Mouse (Mus musculus) spleen, postnatal 4 days (tissue): ENCODE measurements around the gene Rcc1.
"Not testable (repeated sequence)": the region's sequence is repeated elsewhere in the genome, so short reads cannot be mapped to it uniquely, and the experiment has no call there.

ENCODE experiments used
- DNase-seq, 2 experiments: peaks; one replicate each; pipeline ENCODE4 v3.0.0; 2022; ENCODE audit warnings: low spot score in 2 of 2

Gene Rcc1

GRCm38 (mm10) chr4:132312627-132313026 lies 40.8 kb downstream of the Rcc1 start:
- no peak for DNase-seq

GRCm38 (mm10) chr4:132311801-132312200 lies 41.6 kb downstream of the Rcc1 start:
- no peak for DNase-seq

- no peak for DNase-seq
Measured at GRCm38 (mm10) chr4:132311209-132311608, 42.2 kb downstream of the Rcc1 start.

GRCm38 (mm10) chr4:132309849-132310472 lies 43.4 kb downstream of the Rcc1 start:
- peak; percentile 64 to 78 for DNase-seq

- peak in 1 of 2 experiments; percentile 36 for DNase-seq
Measured at GRCm38 (mm10) chr4:132309140-132309848, 44.1 kb downstream of the Rcc1 start.

- peak; percentile 86 to 92 for DNase-seq
Measured at GRCm38 (mm10) chr4:132308437-132309139, 44.8 kb downstream of the Rcc1 start.

GRCm38 (mm10) chr4:132306004-132306403 lies 47.4 kb downstream of the Rcc1 start:
- no peak for DNase-seq

GRCm38 (mm10) chr4:132305276-132305675 lies 48.1 kb downstream of the Rcc1 start:
- DNase-seq, result no peak

- DNase-seq, result not testable (repeated sequence)
Measured at GRCm38 (mm10) chr4:132303484-132303883, 49.9 kb downstream of the Rcc1 start.

- peak; percentile 45 to 75 for DNase-seq
Measured at GRCm38 (mm10) chr4:132302939-132303479, 50.4 kb downstream of the Rcc1 start, which contains the start of gene Rab42. Rab42 (minus strand) TSS chr4:132303385.

- no peak for DNase-seq
Measured at GRCm38 (mm10) chr4:132301965-132302938, 51.2 kb downstream of the Rcc1 start.

- no peak for DNase-seq
Measured at GRCm38 (mm10) chr4:132301486-132301885, 51.9 kb downstream of the Rcc1 start.

- no peak for DNase-seq
Measured at GRCm38 (mm10) chr4:132299849-132300248, 53.6 kb downstream of the Rcc1 start.

GRCm38 (mm10) chr4:132295696-132296390 lies 57.6 kb downstream of the Rcc1 start:
- no peak for DNase-seq

- no peak for DNase-seq
Measured at GRCm38 (mm10) chr4:132293682-132294240, 59.6 kb downstream of the Rcc1 start.

- no peak for DNase-seq
Measured at GRCm38 (mm10) chr4:132292988-132293387, 60.4 kb downstream of the Rcc1 start.

- DNase-seq, result no peak
Measured at GRCm38 (mm10) chr4:132291624-132292335, 61.6 kb downstream of the Rcc1 start.

- no peak for DNase-seq
Measured at GRCm38 (mm10) chr4:132291056-132291455, 62.3 kb downstream of the Rcc1 start.

- not testable (repeated sequence) for DNase-seq
Measured at GRCm38 (mm10) chr4:132288840-132289239, 64.6 kb downstream of the Rcc1 start.
